Mouse (Mus musculus) heart, postnatal 0 days (tissue): ENCODE results near the gene Cyp4v3.

Experiments used
- CTCF ChIP-seq: IDR thresholded peaks from 2 replicates; pipeline ENCODE4 v1.5.1; 2016; ENCODE audit warnings: antibody characterized with exemption, control low read depth, low read depth
- EP300 ChIP-seq: IDR thresholded peaks from 2 replicates; pipeline ENCODE4 v1.6.1; 2016; ENCODE audit warnings: antibody characterized with exemption, low read depth

DNA sequence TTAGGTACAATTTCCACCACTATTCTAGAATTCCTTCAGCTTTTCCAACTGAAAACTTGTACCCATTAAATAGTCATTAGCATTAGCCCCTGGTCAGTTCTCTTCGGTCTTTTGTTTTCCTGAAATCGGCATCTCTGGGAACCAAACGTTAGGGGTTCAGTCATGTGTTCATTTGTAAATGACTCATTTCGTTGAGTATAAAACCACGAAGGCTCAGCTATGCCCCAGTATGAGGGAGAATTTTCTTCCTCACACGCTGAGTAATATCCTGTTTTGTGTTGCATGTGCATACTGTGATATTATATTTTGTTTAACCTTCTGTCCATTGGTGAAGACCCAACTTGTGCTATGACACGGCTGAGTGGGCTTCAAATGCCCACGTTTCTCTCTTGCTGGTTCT is 74.6 kb downstream of the Cyp4v3 start:
- TF ChIP-seq CTCF = no peak
- TF ChIP-seq EP300 = no peak
